Mouse (Mus musculus) bone marrow macrophage, adult 2 months (primary cell): ENCODE data around the gene Doc2a.

ENCODE experiments used
- CTCF ChIP-seq: IDR thresholded peaks from 2 replicates; pipeline ENCODE4 v1.5.1; 2012; ENCODE audit warnings: low read depth, mild to moderate bottlenecking, low read length, moderate library complexity
- POLR2A ChIP-seq: IDR thresholded peaks from 2 replicates; pipeline ENCODE4 v1.6.1; 2012; ENCODE audit warnings: mild to moderate bottlenecking, low read depth, low read length, borderline replicate concordance

- TF ChIP-seq CTCF (no peak), POLR2A (no peak)
Observed at GRCm38 (mm10) chr7:126851192-126851591, 4.0 kb downstream of the Doc2a start.
